In genomic region chr14:55565748-55566147, GRCm38 (mm10) we compare ENCODE assay signal across 30 mouse cellular contexts. TPM values are rescaled to one million over a fixed set of nuclear protein-coding genes. Genes with fewer than 3 reads are reported as not detected.
DNase-seq lines count a peak whose midpoint lies in the region; ATAC-seq and TF ChIP-seq lines count a peak whose summit lies in the region.
"Had no signal": no experiment of that assay in that cellular context is flagged by ENCODE, and none has a peak within 500 bp of the region (broad histone marks: within the 10 kb centered on the region; RNA-seq: fewer than 3 reads in every experiment).

No protein-coding gene starts in this region.

- no peaks in the 10 kb centered on the region for H3K9me3 ChIP-seq in intestine, postnatal 0 days (ENCODE audit: control insufficient read depth)
- H3K9me3 ChIP-seq in intestine, embryonic 15.5 days: no peaks in the 10 kb centered on the region
- H3K9me3 ChIP-seq in liver, embryonic 11.5 days (ENCODE audit: control insufficient read depth, low read length): no peaks in the 10 kb centered on the region
- no peaks in the 10 kb centered on the region for H3K9me3 ChIP-seq in midbrain, postnatal 0 days (ENCODE audit: low read length)
- H3K9me3 ChIP-seq in midbrain, embryonic 15.5 days: no peaks in the 10 kb centered on the region
- H3K9me3 ChIP-seq in stomach, postnatal 0 days (ENCODE audit: control insufficient read depth, low read length): no peaks in the 10 kb centered on the region
- H3K9me3 ChIP-seq: embryonic facial prominence, embryonic 10.5 days; embryonic facial prominence, embryonic 15.5 days; forebrain, embryonic 13.5 days; hindbrain, embryonic 10.5 days; hindbrain, embryonic 15.5 days; liver, embryonic 15.5 days; stomach, embryonic 15.5 days had no signal

- TF ChIP-seq EP300 in stomach, postnatal 0 days (optimal IDR thresholded peaks at IDR 0.05): no peak

- peak; percentile 48 for TF ChIP-seq CTCF in intestine, postnatal 0 days (IDR thresholded peaks at IDR 0.05; ENCODE audit: low read depth)
- TF ChIP-seq CTCF in liver, adult 2 months (IDR thresholded peaks at IDR 0.05; ENCODE audit: low read depth, low read length): no peak; the same call in 1 of the 2 replicates
- peak; percentile 28; the same call in 1 of the 2 replicates for TF ChIP-seq CTCF in midbrain, postnatal 0 days (IDR thresholded peaks at IDR 0.05)
- TF ChIP-seq CTCF in stomach, postnatal 0 days (IDR thresholded peaks at IDR 0.05; ENCODE audit: low read depth): peak; percentile 53

- no peak overlapping the region for H3K9ac ChIP-seq in intestine, postnatal 0 days (ENCODE audit: low read depth, low read length)
- H3K9ac ChIP-seq in intestine, embryonic 15.5 days: no peak overlapping the region
- H3K9ac ChIP-seq in liver, adult 2 months (ENCODE audit: low read depth, low read length): no peak overlapping the region
- no peak overlapping the region for H3K9ac ChIP-seq in liver, embryonic 11.5 days (ENCODE audit: low read depth, low read length)
- H3K9ac ChIP-seq in midbrain, postnatal 0 days (replicated peaks; ENCODE audit: low read length, poor library complexity, severe bottlenecking): no peak overlapping the region
- no peak overlapping the region for H3K9ac ChIP-seq in midbrain, embryonic 15.5 days
- H3K9ac ChIP-seq in stomach, postnatal 0 days (ENCODE audit: low read length): no peak overlapping the region
- H3K9ac ChIP-seq: embryonic facial prominence, embryonic 15.5 days; forebrain, embryonic 13.5 days; hindbrain, embryonic 15.5 days; liver, embryonic 15.5 days; stomach, embryonic 15.5 days had no signal

- peaks cover 76% of the 10 kb centered on the region for H3K36me3 ChIP-seq in intestine, postnatal 0 days (ENCODE audit: control insufficient read depth, insufficient read depth)
- peaks cover 29% of the 10 kb centered on the region for H3K36me3 ChIP-seq in intestine, embryonic 15.5 days
- H3K36me3 ChIP-seq in liver, adult 2 months (ENCODE audit: control insufficient read depth, insufficient read depth, low read length): peaks cover 62% of the 10 kb centered on the region
- H3K36me3 ChIP-seq in liver, embryonic 11.5 days (ENCODE audit: control insufficient read depth, insufficient read depth, low read length): peaks cover 42% of the 10 kb centered on the region
- H3K36me3 ChIP-seq in midbrain, postnatal 0 days (ENCODE audit: insufficient read depth, low read length): peaks cover 71% of the 10 kb centered on the region
- peaks cover 53% of the 10 kb centered on the region for H3K36me3 ChIP-seq in midbrain, embryonic 15.5 days (replicated peaks)
- H3K36me3 ChIP-seq in stomach, postnatal 0 days (ENCODE audit: control insufficient read depth, insufficient read depth, low read length): peaks cover 31% of the 10 kb centered on the region

- H3K27me3 ChIP-seq in intestine, postnatal 0 days (replicated peaks; ENCODE audit: control insufficient read depth, insufficient read depth, low read length): no peaks in the 10 kb centered on the region
- no peaks in the 10 kb centered on the region for H3K27me3 ChIP-seq in intestine, embryonic 15.5 days (replicated peaks)
- no peaks in the 10 kb centered on the region for H3K27me3 ChIP-seq in liver, adult 2 months (ENCODE audit: control insufficient read depth, insufficient read depth, low read length)
- H3K27me3 ChIP-seq in liver, embryonic 11.5 days (replicated peaks; ENCODE audit: control insufficient read depth, insufficient read depth, low read length): no peaks in the 10 kb centered on the region
- no peaks in the 10 kb centered on the region for H3K27me3 ChIP-seq in midbrain, postnatal 0 days (ENCODE audit: insufficient read depth, low read length)
- H3K27me3 ChIP-seq in midbrain, embryonic 15.5 days (replicated peaks): no peaks in the 10 kb centered on the region
- no peaks in the 10 kb centered on the region for H3K27me3 ChIP-seq in stomach, postnatal 0 days (ENCODE audit: control insufficient read depth, insufficient read depth, low read length)
- H3K27me3 ChIP-seq: embryonic facial prominence, embryonic 15.5 days; forebrain, embryonic 13.5 days; hindbrain, embryonic 15.5 days; liver, embryonic 15.5 days; stomach, embryonic 15.5 days had no signal

- no peaks in the 10 kb centered on the region for H3K4me1 ChIP-seq in intestine, postnatal 0 days (replicated peaks; ENCODE audit: control insufficient read depth, insufficient read depth, low read length)
- H3K4me1 ChIP-seq in intestine, embryonic 15.5 days (replicated peaks): peaks cover 13% of the 10 kb centered on the region
- peaks cover 23% of the 10 kb centered on the region for H3K4me1 ChIP-seq in liver, adult 2 months (ENCODE audit: control insufficient read depth, insufficient read depth, low read length)
- peaks cover 7% of the 10 kb centered on the region for H3K4me1 ChIP-seq in liver, embryonic 11.5 days (replicated peaks; ENCODE audit: control insufficient read depth, insufficient read depth, low read length)
- H3K4me1 ChIP-seq in midbrain, postnatal 0 days (ENCODE audit: insufficient read depth, low read length): peaks cover 7% of the 10 kb centered on the region; the same call in 1 of the 2 replicates
- peaks cover 20% of the 10 kb centered on the region for H3K4me1 ChIP-seq in midbrain, embryonic 15.5 days
- peaks cover 4% of the 10 kb centered on the region; the same call in 1 of the 2 replicates for H3K4me1 ChIP-seq in stomach, postnatal 0 days (replicated peaks; ENCODE audit: control insufficient read depth, insufficient read depth)

- ATAC-seq in intestine, postnatal 0 days: no peak
- ATAC-seq in intestine, embryonic 15.5 days: no peak
- ATAC-seq in liver, embryonic 11.5 days (replicated peaks; ENCODE audit: low FRiP score): no peak
- ATAC-seq in midbrain, postnatal 0 days (ENCODE audit: low FRiP score): no peak
- ATAC-seq in midbrain, embryonic 15.5 days (replicated peaks): no peak
- ATAC-seq in stomach, postnatal 0 days (ENCODE audit: low FRiP score, low TSS enrichment): no peak
- no peak for ATAC-seq in erythroblast, adult 5-6 weeks (replicated peaks; ENCODE audit: low FRiP score, poor library complexity, severe bottlenecking)
- ATAC-seq: forebrain, embryonic 13.5 days; intestine, embryonic 16.5 days had no signal

- 61% methylated on average over 3 of the region's 3 CpGs for WGBS in intestine, postnatal 0 days
- WGBS in intestine, embryonic 15.5 days: 67% methylated on average over 3 of the region's 3 CpGs
- WGBS in liver, adult 2 months: 16% methylated on average over 3 of the region's 3 CpGs
- WGBS in liver, embryonic 11.5 days: 83% methylated on average over 3 of the region's 3 CpGs
- WGBS in midbrain, postnatal 0 days: 87% methylated on average over 3 of the region's 3 CpGs
- 84% methylated on average over 3 of the region's 3 CpGs for WGBS in midbrain, embryonic 15.5 days
- WGBS in stomach, postnatal 0 days: 72% methylated on average over 3 of the region's 3 CpGs

- no peak overlapping the region for H3K27ac ChIP-seq in intestine, postnatal 0 days (ENCODE audit: low read depth, low read length)
- H3K27ac ChIP-seq in intestine, embryonic 15.5 days: no peak overlapping the region
- H3K27ac ChIP-seq in liver, adult 2 months (replicated peaks; ENCODE audit: insufficient read depth, low read depth, low read length): peak overlapping the region; percentile 60
- H3K27ac ChIP-seq in liver, embryonic 11.5 days (ENCODE audit: low read depth, low read length): no peak overlapping the region
- no peak overlapping the region for H3K27ac ChIP-seq in midbrain, postnatal 0 days (ENCODE audit: low read depth, low read length)
- H3K27ac ChIP-seq in midbrain, embryonic 15.5 days: no peak overlapping the region
- H3K27ac ChIP-seq in stomach, postnatal 0 days (replicated peaks): no peak overlapping the region
- H3K27ac ChIP-seq: embryonic facial prominence, embryonic 10.5 days; embryonic facial prominence, embryonic 15.5 days; forebrain, embryonic 13.5 days; hindbrain, embryonic 10.5 days; hindbrain, embryonic 15.5 days; liver, embryonic 15.5 days; stomach, embryonic 15.5 days had no signal

- no peak overlapping the region for H3K4me3 ChIP-seq in intestine, postnatal 0 days (ENCODE audit: low read depth, low read length)
- no peak overlapping the region for H3K4me3 ChIP-seq in intestine, embryonic 15.5 days (replicated peaks)
- H3K4me3 ChIP-seq in liver, adult 2 months (ENCODE audit: insufficient read depth, low read depth, low read length): no peak overlapping the region
- H3K4me3 ChIP-seq in liver, embryonic 11.5 days (ENCODE audit: low read depth, low read length): no peak overlapping the region
- H3K4me3 ChIP-seq in midbrain, postnatal 0 days (ENCODE audit: low read depth, low read length): no peak overlapping the region
- no peak overlapping the region for H3K4me3 ChIP-seq in midbrain, embryonic 15.5 days
- H3K4me3 ChIP-seq in stomach, postnatal 0 days (ENCODE audit: low read depth, low read length): no peak overlapping the region
- H3K4me3 ChIP-seq: embryonic facial prominence, embryonic 10.5 days; embryonic facial prominence, embryonic 15.5 days; forebrain, embryonic 13.5 days; hindbrain, embryonic 10.5 days; hindbrain, embryonic 15.5 days; liver, embryonic 15.5 days; stomach, embryonic 15.5 days had no signal

- peaks cover 16% of the 10 kb centered on the region for H3K79me2 ChIP-seq in liver, adult 2 months (ENCODE audit: control insufficient read depth, insufficient read depth, low read length)

- DNase-seq in liver, adult 2 months (ENCODE audit: extremely low read depth, low read depth, low spot score): peak; percentile 89
- no peak for DNase-seq in liver, embryonic 11.5 days (ENCODE audit: low spot score)
- DNase-seq in midbrain, postnatal 0 days (ENCODE audit: low spot score): no peak
- DNase-seq in stomach, postnatal 0 days (ENCODE audit: low spot score): no peak
- DNase-seq: adrenal gland, adult 8-10 months; cerebellum, adult 8-10 months; cerebellum, postnatal 25 days; heart, postnatal 14 days; kidney, postnatal 4 days; lung, postnatal 10 days; midbrain, embryonic 14.5 days; right cerebral cortex, postnatal 25 days; thymus, postnatal 14 days had no signal

- TF ChIP-seq POLR2A in liver, adult 2 months (IDR thresholded peaks at IDR 0.05; ENCODE audit: extremely low read depth, insufficient read depth, low read length): no peak

- no peak overlapping the region for H3K4me2 ChIP-seq in intestine, postnatal 0 days (replicated peaks; ENCODE audit: low read depth)
- H3K4me2 ChIP-seq in intestine, embryonic 15.5 days (replicated peaks): no peak overlapping the region
- H3K4me2 ChIP-seq in liver, embryonic 11.5 days: no peak overlapping the region
- no peak overlapping the region for H3K4me2 ChIP-seq in midbrain, postnatal 0 days (ENCODE audit: low read depth, low read length, poor library complexity, severe bottlenecking)
- H3K4me2 ChIP-seq in midbrain, embryonic 15.5 days: no peak overlapping the region
- no peak overlapping the region for H3K4me2 ChIP-seq in stomach, postnatal 0 days (replicated peaks; ENCODE audit: low read depth)
- H3K4me2 ChIP-seq: embryonic facial prominence, embryonic 15.5 days; forebrain, embryonic 13.5 days; hindbrain, embryonic 15.5 days; liver, embryonic 15.5 days; stomach, embryonic 15.5 days had no signal

RNA-seq across cellular contexts. Expression of gene A730061H03Rik, which starts 5.5 kb away (rescaled TPM):
- polyA plus RNA-seq in intestine, postnatal 0 days (2015; fragmentation: Nextera tagmentation; extraction: Ambion mirVana): 1.2 and 1.8 TPM in 2 replicates
- 2.2 and 2.4 TPM in 2 replicates for polyA plus RNA-seq in intestine, embryonic 15.5 days (2015; fragmentation: Nextera tagmentation; extraction: Ambion mirVana)
- not detected in 2 replicates for total RNA-seq in liver, adult 2 months (2014; rRNA removed)
- 0.42 and 0.62 TPM in 2 replicates for polyA plus RNA-seq in liver, adult 2 months (2012; rRNA removed)
- 2.3 and 3.3 TPM in 2 replicates for polyA plus RNA-seq in liver, embryonic 11.5 days (2014; fragmentation: Nextera tagmentation; extraction: Ambion mirVana)
- 5.4 TPM in 1 of 2 replicates, not detected in the other for total RNA-seq in midbrain, postnatal 0 days (2014; rRNA removed)
- polyA plus RNA-seq in midbrain, postnatal 0 days (2015; fragmentation: Nextera tagmentation; extraction: Ambion mirVana): 0.69 TPM in 1 of 2 replicates, not detected in the other
- polyA plus RNA-seq in midbrain, embryonic 15.5 days (2015; fragmentation: Nextera tagmentation; extraction: Ambion mirVana): 1.4 TPM in 1 of 2 replicates, not detected in the other
- 0.57 and 0.93 TPM in 2 replicates for polyA plus RNA-seq in stomach, postnatal 0 days (2015; fragmentation: Nextera tagmentation; extraction: Ambion mirVana)
- total RNA-seq in erythroblast, adult 5-6 weeks (2015; ENCODE audit: low replicate concordance): not detected in 2 replicates
- 4.8 TPM in 1 of 2 replicates, not detected in the other for total RNA-seq in erythroblast, adult 5-6 weeks (2017; ENCODE audit: low replicate concordance)
- total RNA-seq: gastrocnemius, adult 18-20 months; left cerebral cortex, postnatal 10 days had no signal
- polyA plus RNA-seq: embryonic facial prominence, embryonic 10.5 days; forebrain, embryonic 13.5 days; heart, embryonic 14.5 days; hindbrain, embryonic 10.5 days had no signal

RNA-seq across cellular contexts. Expression of gene Dcaf11, which starts 5.9 kb away (rescaled TPM):
- 67.0 and 74.7 TPM in 2 replicates for polyA plus RNA-seq in intestine, postnatal 0 days (2015; fragmentation: Nextera tagmentation; extraction: Ambion mirVana)
- polyA plus RNA-seq in intestine, embryonic 15.5 days (2015; fragmentation: Nextera tagmentation; extraction: Ambion mirVana): 72.8 and 86.2 TPM in 2 replicates
- 305 and 330 TPM in 2 replicates for total RNA-seq in liver, adult 2 months (2014; rRNA removed)
- polyA plus RNA-seq in liver, adult 2 months (2012; rRNA removed): 263 and 363 TPM in 2 replicates
- 72.1 and 73.6 TPM in 2 replicates for polyA plus RNA-seq in liver, embryonic 11.5 days (2014; fragmentation: Nextera tagmentation; extraction: Ambion mirVana)
- 98.3 and 103 TPM in 2 replicates for total RNA-seq in midbrain, postnatal 0 days (2014; rRNA removed)
- 102 and 114 TPM in 2 replicates for polyA plus RNA-seq in midbrain, postnatal 0 days (2015; fragmentation: Nextera tagmentation; extraction: Ambion mirVana)
- polyA plus RNA-seq in midbrain, embryonic 15.5 days (2015; fragmentation: Nextera tagmentation; extraction: Ambion mirVana): 129 and 135 TPM in 2 replicates
- polyA plus RNA-seq in stomach, postnatal 0 days (2015; fragmentation: Nextera tagmentation; extraction: Ambion mirVana): 45.9 and 51.0 TPM in 2 replicates
- 18.2 and 21.9 TPM in 2 replicates for total RNA-seq in erythroblast, adult 5-6 weeks (2015; ENCODE audit: low replicate concordance)
- total RNA-seq in erythroblast, adult 5-6 weeks (2017; ENCODE audit: low replicate concordance): 46.2 and 54.9 TPM in 2 replicates

RNA-seq across cellular contexts. Expression of gene Fitm1, which starts 9.7 kb away (rescaled TPM):
- polyA plus RNA-seq in intestine, postnatal 0 days (2015; fragmentation: Nextera tagmentation; extraction: Ambion mirVana): 0.48 and 0.52 TPM in 2 replicates
- 0.49 and 0.72 TPM in 2 replicates for polyA plus RNA-seq in intestine, embryonic 15.5 days (2015; fragmentation: Nextera tagmentation; extraction: Ambion mirVana)
- total RNA-seq in liver, adult 2 months (2014; rRNA removed): 3.8 and 7.5 TPM in 2 replicates
- 45.7 and 60.2 TPM in 2 replicates for polyA plus RNA-seq in liver, adult 2 months (2012; rRNA removed)
- 2.2 and 2.6 TPM in 2 replicates for polyA plus RNA-seq in liver, embryonic 11.5 days (2014; fragmentation: Nextera tagmentation; extraction: Ambion mirVana)
- 0.33 and 0.80 TPM in 2 replicates for total RNA-seq in midbrain, postnatal 0 days (2014; rRNA removed)
- polyA plus RNA-seq in midbrain, postnatal 0 days (2015; fragmentation: Nextera tagmentation; extraction: Ambion mirVana): 0.16 and 0.17 TPM in 2 replicates
- polyA plus RNA-seq in midbrain, embryonic 15.5 days (2015; fragmentation: Nextera tagmentation; extraction: Ambion mirVana): 0.23 TPM in 1 of 2 replicates, not detected in the other
- 0.30 and 0.35 TPM in 2 replicates for polyA plus RNA-seq in stomach, postnatal 0 days (2015; fragmentation: Nextera tagmentation; extraction: Ambion mirVana)
- not detected in 2 replicates for total RNA-seq in erythroblast, adult 5-6 weeks (2015; ENCODE audit: low replicate concordance)
- total RNA-seq in erythroblast, adult 5-6 weeks (2017; ENCODE audit: low replicate concordance): not detected in 2 replicates
- total RNA-seq: left cerebral cortex, postnatal 10 days; neutrophil, adult 5-6 weeks had no signal
- polyA plus RNA-seq: forebrain, embryonic 13.5 days; frontal cortex, adult 2 months; midbrain, embryonic 14.5 days had no signal

RNA-seq across cellular contexts. Expression of gene Psme1, which starts 12.2 kb away (rescaled TPM):
- polyA plus RNA-seq in intestine, postnatal 0 days (2015; fragmentation: Nextera tagmentation; extraction: Ambion mirVana): 283 and 287 TPM in 2 replicates
- 197 and 207 TPM in 2 replicates for polyA plus RNA-seq in intestine, embryonic 15.5 days (2015; fragmentation: Nextera tagmentation; extraction: Ambion mirVana)
- 78.5 and 94.2 TPM in 2 replicates for total RNA-seq in liver, adult 2 months (2014; rRNA removed)
- polyA plus RNA-seq in liver, adult 2 months (2012; rRNA removed): 46.9 and 59.9 TPM in 2 replicates
- 172 and 177 TPM in 2 replicates for polyA plus RNA-seq in liver, embryonic 11.5 days (2014; fragmentation: Nextera tagmentation; extraction: Ambion mirVana)
- total RNA-seq in midbrain, postnatal 0 days (2014; rRNA removed): 119 and 147 TPM in 2 replicates
- 268 and 288 TPM in 2 replicates for polyA plus RNA-seq in midbrain, postnatal 0 days (2015; fragmentation: Nextera tagmentation; extraction: Ambion mirVana)
- polyA plus RNA-seq in midbrain, embryonic 15.5 days (2015; fragmentation: Nextera tagmentation; extraction: Ambion mirVana): 215 and 217 TPM in 2 replicates
- polyA plus RNA-seq in stomach, postnatal 0 days (2015; fragmentation: Nextera tagmentation; extraction: Ambion mirVana): 130 and 136 TPM in 2 replicates
- 271 and 301 TPM in 2 replicates for total RNA-seq in erythroblast, adult 5-6 weeks (2015; ENCODE audit: low replicate concordance)
- total RNA-seq in erythroblast, adult 5-6 weeks (2017; ENCODE audit: low replicate concordance): 107 and 147 TPM in 2 replicates

RNA-seq across cellular contexts. Expression of gene Emc9, which starts 19.4 kb away (rescaled TPM):
- polyA plus RNA-seq in intestine, postnatal 0 days (2015; fragmentation: Nextera tagmentation; extraction: Ambion mirVana): 21.6 TPM in 2 replicates
- polyA plus RNA-seq in intestine, embryonic 15.5 days (2015; fragmentation: Nextera tagmentation; extraction: Ambion mirVana): 9.6 and 11.6 TPM in 2 replicates
- total RNA-seq in liver, adult 2 months (2014; rRNA removed): 32.7 and 36.1 TPM in 2 replicates
- 46.8 and 57.2 TPM in 2 replicates for polyA plus RNA-seq in liver, adult 2 months (2012; rRNA removed)
- polyA plus RNA-seq in liver, embryonic 11.5 days (2014; fragmentation: Nextera tagmentation; extraction: Ambion mirVana): 44.5 and 46.2 TPM in 2 replicates
- 36.3 and 38.9 TPM in 2 replicates for total RNA-seq in midbrain, postnatal 0 days (2014; rRNA removed)
- polyA plus RNA-seq in midbrain, postnatal 0 days (2015; fragmentation: Nextera tagmentation; extraction: Ambion mirVana): 74.3 and 78.8 TPM in 2 replicates
- polyA plus RNA-seq in midbrain, embryonic 15.5 days (2015; fragmentation: Nextera tagmentation; extraction: Ambion mirVana): 29.3 and 32.9 TPM in 2 replicates
- 13.1 and 14.5 TPM in 2 replicates for polyA plus RNA-seq in stomach, postnatal 0 days (2015; fragmentation: Nextera tagmentation; extraction: Ambion mirVana)
- total RNA-seq in erythroblast, adult 5-6 weeks (2015; ENCODE audit: low replicate concordance): 10.9 TPM in 1 of 2 replicates, not detected in the other
- 2.6 and 3.6 TPM in 2 replicates for total RNA-seq in erythroblast, adult 5-6 weeks (2017; ENCODE audit: low replicate concordance)

Comparison
In these comparisons a context has a peak if more than half of its experiments do, and no peak if none do; other contexts are left out.
1. RNA of gene Fitm1, which starts 9.7 kb away (polyA plus RNA-seq): 45.7 to 60.2 TPM in liver, adult 2 months; 2.2 to 2.6 TPM in liver, embryonic 11.5 days, 0.49 to 0.72 TPM in intestine, embryonic 15.5 days, 0.48 to 0.52 TPM in intestine, postnatal 0 days, 0.30 to 0.35 TPM in stomach, postnatal 0 days, 0.23 TPM in midbrain, embryonic 15.5 days and 0.16 to 0.17 TPM in midbrain, postnatal 0 days; every median in the first group is over 10 times any median in the second.